ENCODE assay signal across 9 mouse cellular contexts in the genomic region with DNA sequence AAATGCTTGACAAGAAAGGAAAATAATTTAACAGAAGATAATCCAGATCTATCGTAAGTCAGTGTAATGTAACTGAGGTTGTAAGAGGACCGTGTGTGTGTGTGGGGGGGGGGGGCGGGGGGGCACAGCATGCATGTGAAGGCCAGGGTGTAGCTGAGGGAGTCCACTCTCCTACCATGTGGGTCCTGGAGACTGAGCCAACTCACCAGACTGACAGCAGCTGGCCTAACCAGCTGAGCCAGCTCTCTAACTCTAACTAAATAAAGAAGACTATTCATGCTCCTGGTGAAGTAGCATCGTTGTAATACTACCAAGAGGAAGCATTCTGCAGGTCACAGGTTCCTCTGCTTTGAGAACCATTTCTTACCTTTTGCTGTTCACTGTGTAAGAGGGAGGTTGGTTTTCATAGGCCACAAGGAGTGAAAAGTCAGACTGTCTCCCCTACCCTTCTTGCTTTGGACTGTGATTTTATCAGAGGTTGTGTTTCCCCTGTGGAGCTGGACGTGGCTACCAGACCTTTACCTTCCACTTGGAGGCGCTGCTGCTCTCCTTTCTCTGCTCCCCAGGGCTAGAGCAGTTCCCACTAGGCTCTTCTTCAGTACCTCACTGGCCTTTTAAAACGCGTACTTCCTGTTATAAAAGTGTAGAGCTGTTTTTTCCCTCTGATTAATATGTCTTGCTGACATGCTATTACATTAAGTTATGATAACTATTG. TPM values are rescaled to one million over a fixed set of nuclear protein-coding genes. Genes with fewer than 3 reads are reported as not detected.
DNase-seq lines count a peak whose midpoint lies in the region; ATAC-seq lines count a peak whose summit lies in the region.
"Had no signal": no experiment of that assay in that cellular context is flagged by ENCODE, and none has a peak within 500 bp of the region (broad histone marks: within the 10 kb centered on the region; RNA-seq: fewer than 3 reads in every experiment).

No protein-coding gene starts in this region.

- peak; percentile 12 to 38 for DNase-seq in heart, postnatal 14 days
- DNase-seq in heart, embryonic 10.5 days (ENCODE audit: low spot score), result no peak
- peak; percentile 42 for DNase-seq in right cerebral cortex, postnatal 14 days
- DNase-seq in right cerebral cortex, postnatal 10 days (ENCODE audit: low spot score in 2 of 2), result no peak
- DNase-seq in cerebellum, postnatal 10 days, result peak; percentile 77 to 83
- DNase-seq in urinary bladder, postnatal 10 days (ENCODE audit: low spot score), result no peak

- 71% methylated on average over 8 of the region's 8 CpGs for WGBS in heart, embryonic 10.5 days

- H3K27me3 ChIP-seq in heart, embryonic 10.5 days (ENCODE audit: insufficient read depth, poor library complexity, severe bottlenecking), result no peaks in the 10 kb centered on the region
- H3K27me3 ChIP-seq: embryonic facial prominence, embryonic 15.5 days had no signal

- no peak overlapping the region for H3K4me3 ChIP-seq in heart, embryonic 10.5 days
- H3K4me3 ChIP-seq: embryonic facial prominence, embryonic 15.5 days had no signal

- H3K4me1 ChIP-seq in heart, embryonic 10.5 days, result no peaks in the 10 kb centered on the region
- H3K4me1 ChIP-seq: embryonic facial prominence, embryonic 15.5 days had no signal

- intact Hi-C loops in heart, postnatal 14 days (cut with DNase I), result no loop called here

- ATAC-seq in megakaryocyte progenitor cell, adult 5-6 weeks (replicated peaks; ENCODE audit: poor library complexity), result peak; percentile 68; the same call in 1 of the 2 replicates
- no peak for ATAC-seq in megakaryocyte, adult 5-6 weeks (ENCODE audit: poor library complexity, severe bottlenecking)

- peaks cover 23% of the 10 kb centered on the region; the same call in 1 of the 2 replicates for H3K36me3 ChIP-seq in heart, embryonic 10.5 days

- no peak overlapping the region for H3K27ac ChIP-seq in heart, embryonic 10.5 days
- H3K27ac ChIP-seq: embryonic facial prominence, embryonic 15.5 days had no signal

- H3K9me3 ChIP-seq in heart, embryonic 10.5 days, result no peaks in the 10 kb centered on the region
- H3K9me3 ChIP-seq: embryonic facial prominence, embryonic 15.5 days had no signal

RNA-seq across cellular contexts. Expression of a gene that starts 28.1 kb away (rescaled TPM):
- under 1 TPM; 0.15 to 0.17 TPM for total RNA-seq in heart, postnatal 14 days (2021)
- polyA plus RNA-seq in heart, embryonic 10.5 days (2016; fragmentation: Nextera tagmentation; extraction: Ambion mirVana), result 0.02 and 0.10 TPM in 2 replicates
- total RNA-seq in megakaryocyte progenitor cell, adult 5-6 weeks (2015), result 0.12 and 0.91 TPM in 2 replicates
- 0.07 TPM in 1 of 2 replicates, not detected in the other for total RNA-seq in megakaryocyte progenitor cell, adult 5-6 weeks (2017)
- total RNA-seq in megakaryocyte, adult 5-6 weeks (2015), result 0.07 and 0.09 TPM in 2 replicates
- total RNA-seq in megakaryocyte, adult 5-6 weeks (2017), result 0.07 and 0.12 TPM in 2 replicates

Comparison
In these comparisons a context has a peak if more than half of its experiments do, and no peak if none do; other contexts are left out.
1. DNase-seq: peak in heart, postnatal 14 days (2 of 2), right cerebral cortex, postnatal 14 days (single experiment) and cerebellum, postnatal 10 days (2 of 2); none in heart, embryonic 10.5 days (single experiment), right cerebral cortex, postnatal 10 days (0 of 2) and urinary bladder, postnatal 10 days (single experiment).